Mouse (Mus musculus): ENCODE data around the gene C530008M17Rik.

- TF ChIP-seq CTCF (IDR thresholded peaks at IDR 0.05 in 2 of 3, conservative IDR thresholded peaks at IDR 0.05 in 1 of 3; ENCODE audit: control insufficient read depth in 1 of 3, insufficient read depth in 1 of 3, low read depth in 2 of 3, low read length in 3 of 3, poor library complexity in 1 of 3, severe bottlenecking in 1 of 3), result no peak
- no peak for TF ChIP-seq POLR2A (IDR thresholded peaks at IDR 0.05; ENCODE audit: control insufficient read depth in 1 of 2, insufficient read depth in 1 of 2, low read depth in 1 of 2, low read length in 2 of 2, poor library complexity in 1 of 2)
These were observed 210.5 kb downstream of the C530008M17Rik start for GRCm38 (mm10) chr5:76866819-76867218.
